Mouse (Mus musculus) hindbrain, embryonic 13.5 days (tissue): ENCODE measurements around the gene Ccdc47. TPM values are rescaled to one million over a fixed set of nuclear protein-coding genes. Genes with fewer than 3 reads are reported as not detected.

Experiments
- ATAC-seq: fragments of 200-750 bp; cut with Nextera tagmentation; 2 replicates; pipeline ENCODE4 v1.8.0; 2017; ENCODE audit warnings: moderate TSS enrichment; ENCODE audit not compliant: low FRiP score
- H3K27ac ChIP-seq: fragments of 300-500 bp; sonication (generic); 2 replicates; pipeline ENCODE4 v1.5.1; 2015; ENCODE audit warnings: inconsistent platforms, mild to moderate bottlenecking, moderate library complexity
- H3K27me3 ChIP-seq: fragments of 300-500 bp; sonication (generic); 2 replicates; pipeline ENCODE4 v1.6.1; 2015; ENCODE audit warnings: mild to moderate bottlenecking, inconsistent platforms
- H3K36me3 ChIP-seq: fragments of 300-500 bp; sonication (generic); 2 replicates; pipeline ENCODE4 v1.6.1; 2015; ENCODE audit warnings: mild to moderate bottlenecking, inconsistent platforms
- H3K4me1 ChIP-seq: fragments of 300-500 bp; sonication (generic); replicated peaks from 2 replicates; pipeline ENCODE4 v1.6.1; 2015; ENCODE audit warnings: inconsistent platforms
- H3K4me2 ChIP-seq: fragments of 300-500 bp; sonication (generic); 2 replicates; pipeline ENCODE4 v1.6.1; 2015; ENCODE audit warnings: inconsistent platforms, mild to moderate bottlenecking, moderate library complexity
- H3K4me3 ChIP-seq: fragments of 300-500 bp; sonication (generic); 2 replicates; pipeline ENCODE4 v1.5.1; 2015; ENCODE audit warnings: mild to moderate bottlenecking, inconsistent platforms
- H3K9ac ChIP-seq: fragments of 300-500 bp; sonication (generic); 2 replicates; pipeline ENCODE4 v1.6.1; 2015; ENCODE audit warnings: mild to moderate bottlenecking, inconsistent platforms
- H3K9me3 ChIP-seq: fragments of 300-500 bp; sonication (generic); 2 replicates; pipeline ENCODE4 v1.6.1; 2016; ENCODE audit warnings: inconsistent platforms
- WGBS: fragments of 180-500 bp; shearing (Covaris S2); methylation state at CpG from one replicate; pipeline ENCODE4 v1.1.7; 2015; 5-methylcytosine and 5-hydroxymethylcytosine counted together
- polyA plus RNA-seq: library from polyadenylated mRNA; unstranded; fragments of >200 nt; fragmentation: Nextera tagmentation; extraction: Ambion mirVana; gene quantifications from 2 replicates; pipeline ENCODE4 v1.2.1, GENCODE M21; 2015

The Ccdc47 gene
- polyA plus RNA-seq, 1 experiment from 2014 or later, result 97.0 TPM

- Histone ChIP-seq H3K27me3 (no peaks in the 10 kb centered on the region), H3K36me3 (peaks cover 34% of the 10 kb centered on the region), H3K4me3 (no peak overlapping the region), H3K9me3 (no peaks in the 10 kb centered on the region), H3K4me2 (no peak overlapping the region), H3K9ac (no peak overlapping the region), H3K27ac (no peak overlapping the region), H3K4me1 (no peaks in the 10 kb centered on the region)
- no peak for ATAC-seq
- WGBS, result 84% methylated on average over 5 of the region's 5 CpGs
Measured at GRCm38 (mm10) chr11:106174372-106174771, 41.8 kb downstream of the Ccdc47 start.

GRCm38 (mm10) chr11:106173228-106173627, 42.9 kb downstream of the Ccdc47 start:
- Histone ChIP-seq H3K27ac (no peak overlapping the region), H3K9me3 (no peaks in the 10 kb centered on the region), H3K4me1 (no peaks in the 10 kb centered on the region), H3K9ac (no peak overlapping the region), H3K36me3 (peaks cover 40% of the 10 kb centered on the region), H3K4me3 (no peak overlapping the region), H3K4me2 (no peak overlapping the region), H3K27me3 (no peaks in the 10 kb centered on the region)
- no peak for ATAC-seq
- WGBS, result 96% methylated on average over 2 of the region's 2 CpGs

GRCm38 (mm10) chr11:106170807-106171206, 45.3 kb downstream of the Ccdc47 start:
- no peaks in the 10 kb centered on the region for H3K4me1 ChIP-seq
- peaks cover 63% of the 10 kb centered on the region for H3K36me3 ChIP-seq
- H3K4me2 ChIP-seq, result no peak overlapping the region
- no peak overlapping the region for H3K4me3 ChIP-seq
- H3K27ac ChIP-seq, result no peak overlapping the region
- 86% methylated on average over 7 of the region's 7 CpGs for WGBS
- no peak overlapping the region for H3K9ac ChIP-seq
- H3K9me3 ChIP-seq, result no peaks in the 10 kb centered on the region
- no peak for ATAC-seq
- no peaks in the 10 kb centered on the region for H3K27me3 ChIP-seq

GRCm38 (mm10) chr11:106167435-106167834, 48.7 kb downstream of the Ccdc47 start:
- Histone ChIP-seq H3K4me1 (no peaks in the 10 kb centered on the region), H3K9ac (no peak overlapping the region), H3K27ac (no peak overlapping the region), H3K4me2 (no peak overlapping the region), H3K4me3 (no peak overlapping the region), H3K9me3 (no peaks in the 10 kb centered on the region), H3K27me3 (no peaks in the 10 kb centered on the region), H3K36me3 (peaks cover 78% of the 10 kb centered on the region)
- WGBS, result 90% methylated on average over 5 of the region's 5 CpGs
- ATAC-seq, result no peak

- 92% methylated on average over 16 of the region's 16 CpGs for WGBS
- H3K27me3 ChIP-seq, result no peaks in the 10 kb centered on the region
- H3K27ac ChIP-seq, result no peak overlapping the region
- no peak overlapping the region for H3K4me2 ChIP-seq
- H3K9ac ChIP-seq, result no peak overlapping the region
- H3K4me3 ChIP-seq, result no peak overlapping the region
- peaks cover 15% of the 10 kb centered on the region for H3K4me1 ChIP-seq
- H3K9me3 ChIP-seq, result no peaks in the 10 kb centered on the region
- H3K36me3 ChIP-seq, result peaks cover 61% of the 10 kb centered on the region
- no peak for ATAC-seq
Measured at GRCm38 (mm10) chr11:106164601-106165180, 51.5 kb downstream of the Ccdc47 start.

- Histone ChIP-seq H3K9ac (peak overlapping the region; percentile 19; the same call in 1 of the 2 replicates), H3K27ac (no peak overlapping the region; the same call in 1 of the 2 replicates), H3K27me3 (no peaks in the 10 kb centered on the region), H3K36me3 (peaks cover 53% of the 10 kb centered on the region), H3K4me3 (no peak overlapping the region), H3K4me1 (peaks cover 24% of the 10 kb centered on the region), H3K9me3 (no peaks in the 10 kb centered on the region), H3K4me2 (no peak overlapping the region)
- no peak for ATAC-seq
- WGBS, result 90% methylated on average over 4 of the region's 4 CpGs
Measured at GRCm38 (mm10) chr11:106163546-106163945, 52.6 kb downstream of the Ccdc47 start.

GRCm38 (mm10) chr11:106162237-106162636, 53.9 kb downstream of the Ccdc47 start:
- WGBS, result 84% methylated on average over 2 of the region's 2 CpGs
- H3K9ac ChIP-seq, result no peak overlapping the region
- peaks cover 54% of the 10 kb centered on the region for H3K36me3 ChIP-seq
- no peak overlapping the region; the same call in 1 of the 2 replicates for H3K27ac ChIP-seq
- no peak overlapping the region for H3K4me3 ChIP-seq
- no peak overlapping the region for H3K4me2 ChIP-seq
- H3K4me1 ChIP-seq, result peaks cover 34% of the 10 kb centered on the region
- ATAC-seq, result no peak
- H3K27me3 ChIP-seq, result no peaks in the 10 kb centered on the region
- H3K9me3 ChIP-seq, result no peaks in the 10 kb centered on the region

GRCm38 (mm10) chr11:106160841-106161721, 55.1 kb downstream of the Ccdc47 start, which contains the start of the genes Gm10840 and Limd2:
TSS of gene Gm10840 (plus strand) at chr11:106160850.
TSS of gene Limd2 (minus strand) at chr11:106160860.
- H3K4me3 ChIP-seq, result peak within 1 kb of the TSS; percentile 81
- 26% methylated on average over 22 of the region's 22 CpGs for WGBS
- peak; percentile 19 for ATAC-seq
- peaks cover 45% of the 10 kb centered on the region for H3K4me1 ChIP-seq
- H3K9me3 ChIP-seq, result no peaks in the 10 kb centered on the region
- no peaks in the 10 kb centered on the region for H3K27me3 ChIP-seq
- peak within 1 kb of the TSS; percentile 94 for H3K4me2 ChIP-seq
- H3K36me3 ChIP-seq, result peaks cover 55% of the 10 kb centered on the region
- peak within 1 kb of the TSS; percentile 97 for H3K9ac ChIP-seq
- H3K27ac ChIP-seq, result peak within 1 kb of the TSS; percentile 98

- Histone ChIP-seq H3K4me1 (peaks cover 49% of the 10 kb centered on the region), H3K4me3 (peak overlapping the region; percentile 81), H3K4me2 (peak overlapping the region; percentile 94), H3K9me3 (no peaks in the 10 kb centered on the region), H3K27me3 (no peaks in the 10 kb centered on the region), H3K27ac (peak overlapping the region; percentile 98), H3K9ac (peak overlapping the region; percentile 97), H3K36me3 (peaks cover 46% of the 10 kb centered on the region)
- WGBS, result under 1% methylated on average over 75 of the region's 106 CpGs
- peak; percentile 71 for ATAC-seq
Measured at GRCm38 (mm10) chr11:106159921-106160840, 56.0 kb downstream of the Ccdc47 start.

- Histone ChIP-seq H3K27me3 (no peaks in the 10 kb centered on the region), H3K36me3 (peaks cover 46% of the 10 kb centered on the region), H3K9ac (peak overlapping the region; percentile 97), H3K27ac (peak overlapping the region; percentile 98), H3K4me1 (peaks cover 49% of the 10 kb centered on the region), H3K9me3 (no peaks in the 10 kb centered on the region), H3K4me3 (peak overlapping the region; percentile 81), H3K4me2 (peak overlapping the region; percentile 94)
- WGBS, result 2% methylated on average over 17 of the region's 25 CpGs
- peak; percentile 60 for ATAC-seq
Measured at GRCm38 (mm10) chr11:106159216-106159920, 56.8 kb downstream of the Ccdc47 start.

- H3K4me1 ChIP-seq, result peaks cover 53% of the 10 kb centered on the region
- ATAC-seq, result peak; percentile 8; the same call in 1 of the 2 replicates
- H3K4me2 ChIP-seq, result peak overlapping the region; percentile 94
- peaks cover 46% of the 10 kb centered on the region for H3K36me3 ChIP-seq
- H3K9me3 ChIP-seq, result no peaks in the 10 kb centered on the region
- peak overlapping the region; percentile 81 for H3K4me3 ChIP-seq
- H3K27ac ChIP-seq, result peak overlapping the region; percentile 98
- peak overlapping the region; percentile 97 for H3K9ac ChIP-seq
- WGBS, result 45% methylated on average over 9 of the region's 9 CpGs
- no peaks in the 10 kb centered on the region for H3K27me3 ChIP-seq
Measured at GRCm38 (mm10) chr11:106158930-106159215, 57.3 kb downstream of the Ccdc47 start.
